Mouse (Mus musculus) intestine, postnatal 0 days (tissue): ENCODE results near the gene Srms. TPM values are rescaled to one million over a fixed set of nuclear protein-coding genes. Genes with fewer than 3 reads are reported as not detected.
A peak's percentile ranks its signal among the peaks of the same experiment; 100 is the strongest.

Source experiments
- ATAC-seq: fragments of 200-750 bp; cut with Nextera tagmentation; 2 replicates; pipeline ENCODE4 v1.8.0; 2017; ENCODE audit warnings: mild to moderate bottlenecking, moderate TSS enrichment, moderate library complexity
- H3K27ac ChIP-seq: fragments of 300-500 bp; sonication (generic); 2 replicates; pipeline ENCODE4 v1.5.1; 2014; ENCODE audit warnings: mild to moderate bottlenecking, low read depth, low read length, moderate library complexity
- H3K27me3 ChIP-seq: fragments of 300-500 bp; sonication (generic); replicated peaks from 2 replicates; pipeline ENCODE4 v1.6.1; 2014; ENCODE audit warnings: low read length, mixed read lengths; ENCODE audit not compliant: control insufficient read depth, insufficient read depth
- H3K36me3 ChIP-seq: fragments of 300-500 bp; sonication (generic); 2 replicates; pipeline ENCODE4 v1.6.1; 2014; ENCODE audit warnings: mild to moderate bottlenecking, moderate library complexity; ENCODE audit not compliant: control insufficient read depth, insufficient read depth
- H3K4me1 ChIP-seq: fragments of 300-500 bp; sonication (generic); replicated peaks from 2 replicates; pipeline ENCODE4 v1.6.1; 2014; ENCODE audit warnings: antibody characterized with exemption, low read length, mixed read lengths; ENCODE audit not compliant: control insufficient read depth, insufficient read depth
- H3K4me2 ChIP-seq: fragments of 300-500 bp; sonication (generic); replicated peaks from 2 replicates; pipeline ENCODE4 v1.6.1; 2014; ENCODE audit warnings: low read depth, mild to moderate bottlenecking, moderate library complexity
- H3K4me3 ChIP-seq: fragments of 300-500 bp; sonication (generic); 2 replicates; pipeline ENCODE4 v1.5.1; 2014; ENCODE audit warnings: low read depth, low read length
- H3K9ac ChIP-seq: fragments of 300-500 bp; sonication (generic); 2 replicates; pipeline ENCODE4 v1.6.1; 2014; ENCODE audit warnings: mild to moderate bottlenecking, low read depth, low read length
- H3K9me3 ChIP-seq: fragments of 300-500 bp; sonication (generic); 2 replicates; pipeline ENCODE4 v1.6.1; 2016; ENCODE audit warnings: mixed run types; ENCODE audit not compliant: control insufficient read depth
- CTCF ChIP-seq: sonication (generic); IDR thresholded peaks from 2 replicates; pipeline ENCODE4 v1.5.1; 2016; ENCODE audit warnings: low read depth, mild to moderate bottlenecking, control low read depth, antibody characterized with exemption, moderate library complexity
- WGBS: fragments of 180-500 bp; shearing (Covaris S2); extraction: QIAGEN DNeasy Blood & Tissue Kit; methylation state at CpG from one replicate; pipeline ENCODE4 v1.1.7; 2014; 5-methylcytosine and 5-hydroxymethylcytosine counted together
- polyA plus RNA-seq: library from polyadenylated mRNA; unstranded; fragments of >200 nt; fragmentation: Nextera tagmentation; extraction: Ambion mirVana; gene quantifications from 2 replicates; pipeline ENCODE4 v1.2.1, GENCODE M21; 2015

The Srms gene
- polyA plus RNA-seq, result 0.17 and 0.20 TPM in 2 replicates

GRCm38 (mm10) chr2:181213021-181213445 is at the start of gene Srms:
Gene Srms, minus strand, starts transcription at chr2:181213185.
- Histone ChIP-seq H3K9ac (0 out of 2 replicates have a peak within 1 kb of the TSS, but pooled peaks have one; percentile 5), H3K4me3 (peak within 1 kb of the TSS; percentile 29), H3K36me3 (no peaks in the 10 kb centered on the region), H3K4me2 (peak within 1 kb of the TSS; percentile 67), H3K27me3 (peaks cover 14% of the 10 kb centered on the region), H3K9me3 (no peaks in the 10 kb centered on the region), H3K4me1 (no peaks in the 10 kb centered on the region), H3K27ac (no peak within 1 kb of the TSS)
- 2% methylated on average over 17 of the region's 17 CpGs for WGBS
- peak; percentile 62 for ATAC-seq
- TF ChIP-seq CTCF, result no peak

- Histone ChIP-seq H3K9me3 (no peaks in the 10 kb centered on the region), H3K27me3 (no peaks in the 10 kb centered on the region), H3K27ac (no peak overlapping the region), H3K4me1 (peaks cover 11% of the 10 kb centered on the region; the same call in 1 of the 2 replicates), H3K4me2 (no peak overlapping the region), H3K36me3 (peaks cover 56% of the 10 kb centered on the region), H3K4me3 (no peak overlapping the region), H3K9ac (no peak overlapping the region)
- WGBS, result 77% methylated on average over 1 of the region's 1 CpGs
- no peak for ATAC-seq
- TF ChIP-seq CTCF, result no peak
Measured at GRCm38 (mm10) chr2:181253248-181253647, 40.3 kb upstream of the Srms start.

GRCm38 (mm10) chr2:181251841-181252240 is 38.9 kb upstream of the Srms start:
- Histone ChIP-seq H3K4me3 (no peak overlapping the region), H3K9ac (no peak overlapping the region), H3K27ac (no peak overlapping the region), H3K4me1 (peaks cover 11% of the 10 kb centered on the region; the same call in 1 of the 2 replicates), H3K9me3 (no peaks in the 10 kb centered on the region), H3K36me3 (peaks cover 45% of the 10 kb centered on the region), H3K4me2 (no peak overlapping the region), H3K27me3 (no peaks in the 10 kb centered on the region)
- WGBS, result 82% methylated on average over 1 of the region's 1 CpGs
- no peak for TF ChIP-seq CTCF
- ATAC-seq, result no peak

GRCm38 (mm10) chr2:181249217-181249616 is 36.2 kb upstream of the Srms start:
- ATAC-seq, result peak; percentile 90
- no peak for TF ChIP-seq CTCF
- Histone ChIP-seq H3K27ac (peak overlapping the region; percentile 87), H3K36me3 (peaks cover 24% of the 10 kb centered on the region), H3K27me3 (no peaks in the 10 kb centered on the region), H3K4me3 (no peak overlapping the region), H3K9me3 (no peaks in the 10 kb centered on the region), H3K4me2 (0 out of 2 replicates have a peak overlapping the region, but pooled peaks have one; percentile 6), H3K4me1 (peaks cover 14% of the 10 kb centered on the region; the same call in 1 of the 2 replicates), H3K9ac (no peak overlapping the region)
- WGBS, result 39% methylated on average over 10 of the region's 10 CpGs

GRCm38 (mm10) chr2:181245031-181245430 is 32.0 kb upstream of the Srms start:
- no peak overlapping the region for H3K4me2 ChIP-seq
- peak overlapping the region; percentile 50; the same call in 1 of the 2 replicates for H3K27ac ChIP-seq
- peaks cover 13% of the 10 kb centered on the region for H3K4me1 ChIP-seq
- TF ChIP-seq CTCF, result no peak
- no peak for ATAC-seq
- no peaks in the 10 kb centered on the region for H3K27me3 ChIP-seq
- 15% methylated on average over 2 of the region's 2 CpGs for WGBS
- no peak overlapping the region for H3K9ac ChIP-seq
- peaks cover 2% of the 10 kb centered on the region; the same call in 1 of the 2 replicates for H3K36me3 ChIP-seq
- H3K4me3 ChIP-seq, result no peak overlapping the region
- no peaks in the 10 kb centered on the region for H3K9me3 ChIP-seq

- no peak overlapping the region for H3K4me3 ChIP-seq
- peaks cover 8% of the 10 kb centered on the region; the same call in 1 of the 2 replicates for H3K4me1 ChIP-seq
- peak overlapping the region; percentile 50 for H3K27ac ChIP-seq
- ATAC-seq, result 0 out of 2 replicates have a peak, but pooled peaks have one; percentile 8
- H3K4me2 ChIP-seq, result 0 out of 2 replicates have a peak overlapping the region, but pooled peaks have one; percentile 9
- no peak overlapping the region for H3K9ac ChIP-seq
- WGBS, result 46% methylated on average over 11 of the region's 11 CpGs
- H3K9me3 ChIP-seq, result no peaks in the 10 kb centered on the region
- TF ChIP-seq CTCF, result no peak
- no peaks in the 10 kb centered on the region for H3K27me3 ChIP-seq
- H3K36me3 ChIP-seq, result peaks cover 7% of the 10 kb centered on the region; the same call in 1 of the 2 replicates
Measured at GRCm38 (mm10) chr2:181243706-181244394, 30.9 kb upstream of the Srms start.
